Mouse (Mus musculus) brain, embryonic 14.5 days (tissue): ENCODE data around the gene Ubox5.

Experiments
- CTCF ChIP-seq: fragments of 200-500 bp; IDR thresholded peaks from 2 replicates; pipeline ENCODE4 v1.5.1; 2012; ENCODE audit warnings: inconsistent platforms, mild to moderate bottlenecking, moderate library complexity, borderline replicate concordance; ENCODE audit not compliant: insufficient read depth, insufficient read length; ENCODE audit errors: extremely low read depth
- POLR2A ChIP-seq: fragments of 200-500 bp; IDR thresholded peaks from 2 replicates; pipeline ENCODE4 v1.6.1; 2012; ENCODE audit warnings: mild to moderate bottlenecking, inconsistent platforms, borderline replicate concordance; ENCODE audit not compliant: poor library complexity, insufficient read depth, insufficient read length, severe bottlenecking; ENCODE audit errors: extremely low read depth

- no peak for TF ChIP-seq CTCF
- no peak for TF ChIP-seq POLR2A
Measured at GRCm38 (mm10) chr2:130582552-130582951, 47.3 kb downstream of the Ubox5 start, which contains the start of gene Avp.
